Mouse (Mus musculus) ES-E14 (cell line): Measurements from ENCODE around the gene Cpne4. TPM values are rescaled to one million over a fixed set of nuclear protein-coding genes. Genes with fewer than 3 reads are reported as not detected.

Source experiments
- DNase-seq: peaks from one replicate; pipeline ENCODE4 v3.0.0-alpha.2; 2013; ENCODE audit warnings: low read depth, low spot score
- H3K27ac ChIP-seq: 2 replicates; pipeline ENCODE4 v1.5.1; 2012; ENCODE audit warnings: low read depth, mild to moderate bottlenecking, low read length, moderate library complexity, mixed read lengths; ENCODE audit not compliant: poor library complexity, insufficient read depth, severe bottlenecking
- H3K36me3 ChIP-seq: 2 replicates; pipeline ENCODE4 v1.6.1; 2012; ENCODE audit warnings: mild to moderate bottlenecking, low read length, moderate library complexity, mixed read lengths; ENCODE audit not compliant: control insufficient read depth, poor library complexity, insufficient read depth, severe bottlenecking
- H3K4me1 ChIP-seq, 2 experiments: fragments of 150-350 bp in 1 of 2; sonication (generic) in 1 of 2; 2 replicates each; pipeline ENCODE4 v1.6.1; 2012; ENCODE audit warnings: low read length in 2 of 2, mild to moderate bottlenecking in 1 of 2, mixed read lengths in 1 of 2; ENCODE audit not compliant: control insufficient read depth in 2 of 2, insufficient read depth in 2 of 2, poor library complexity in 1 of 2
- H3K4me3 ChIP-seq, 2 experiments: fragments of 150-350 bp in 1 of 2; sonication (generic) in 1 of 2; 2 replicates each; pipeline ENCODE4 v1.5.1; 2012; ENCODE audit warnings: low read length in 2 of 2, low read depth in 1 of 2, mild to moderate bottlenecking in 1 of 2, mixed read lengths in 1 of 2; ENCODE audit not compliant: insufficient read depth in 1 of 2, poor library complexity in 1 of 2, severe bottlenecking in 1 of 2
- H3K9ac ChIP-seq: 2 replicates; pipeline ENCODE4 v1.6.1; 2012; ENCODE audit warnings: low read depth, mild to moderate bottlenecking, low read length, mixed read lengths; ENCODE audit not compliant: poor library complexity, insufficient read depth, severe bottlenecking
- H3K9me3 ChIP-seq: fragments of 150-350 bp; sonication (generic); 2 replicates; pipeline ENCODE4 v1.6.1; 2012; ENCODE audit warnings: low read depth, mild to moderate bottlenecking, low read length; ENCODE audit not compliant: control insufficient read depth, insufficient read depth
- CHD2 ChIP-seq: IDR thresholded peaks from 2 replicates; pipeline ENCODE4 v1.6.1; 2014; ENCODE audit warnings: mild to moderate bottlenecking, low read depth, low read length, inconsistent platforms
- HCFC1 ChIP-seq: IDR thresholded peaks from 2 replicates; pipeline ENCODE4 v1.6.1; 2012; ENCODE audit warnings: low read length, inconsistent platforms, borderline replicate concordance; ENCODE audit not compliant: insufficient read depth
- MAFK ChIP-seq: IDR thresholded peaks from 2 replicates; pipeline ENCODE4 v1.6.1; 2014; ENCODE audit warnings: mild to moderate bottlenecking, low read depth, low read length, inconsistent platforms; ENCODE audit not compliant: insufficient read depth
- ZC3H11A ChIP-seq: IDR thresholded peaks from 2 replicates; pipeline ENCODE4 v1.6.1; 2012; ENCODE audit warnings: low read depth, mild to moderate bottlenecking, inconsistent platforms, low read length, borderline replicate concordance
- ZNF384 ChIP-seq: IDR thresholded peaks from 2 replicates; pipeline ENCODE4 v1.6.1; 2012; ENCODE audit warnings: low read depth, low read length, inconsistent platforms
- in situ Hi-C, 2 experiments: fragments of 600-800 bp; cut with MboI; formaldehyde crosslinking; loops; one replicate each; pipeline ENCODE4 v1.15.1; 2025; ENCODE audit warnings: low sequenced_read_pairs in 2 of 2, inconsistent platforms in 1 of 2; ENCODE audit not compliant: unreplicated experiment in 2 of 2
- total RNA-seq: library from RNA; depleted of rRNA; stranded (reverse); fragments of 300-350 nt; gene quantifications from 2 replicates; pipeline ENCODE4 v1.2.3, GENCODE M21; 2012

Cpne4 gene
- total RNA-seq, 1 experiment: 0.13 TPM

DNA sequence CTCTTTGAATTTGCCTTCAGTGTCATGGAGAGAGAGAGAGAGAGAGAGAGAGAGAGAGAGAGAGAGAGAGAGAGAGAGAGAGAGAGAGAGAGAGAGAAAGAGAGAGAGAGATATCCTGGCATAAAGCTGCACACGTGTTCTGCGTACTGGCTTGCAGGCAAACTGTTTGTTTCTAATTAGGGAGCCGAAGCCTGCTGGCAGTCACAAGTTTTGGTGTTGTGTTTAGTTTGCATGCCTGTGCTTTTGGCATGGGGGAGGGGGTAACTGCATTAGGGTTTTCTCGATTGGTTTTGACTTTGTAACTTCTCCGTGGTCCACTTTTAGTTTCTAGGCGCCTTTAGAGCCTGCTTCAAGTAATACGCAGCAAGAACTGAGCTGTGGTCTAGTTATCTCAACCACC lies 20.0 kb downstream of the Cpne4 start:
- TF ChIP-seq CHD2 (no peak), ZNF384 (no peak), HCFC1 (no peak), ZC3H11A (no peak), MAFK (no peak)
- Histone ChIP-seq H3K9me3 (no peaks in the 10 kb centered on the region), H3K27ac (no peak overlapping the region), H3K9ac (no peak overlapping the region), H3K36me3 (no peaks in the 10 kb centered on the region), H3K4me1 (no peaks in the 10 kb centered on the region; a peak in 1 of 4 replicates), H3K4me3 (no peak overlapping the region)
- no peak for DNase-seq
- in situ Hi-C loops: no loop called here

DNA sequence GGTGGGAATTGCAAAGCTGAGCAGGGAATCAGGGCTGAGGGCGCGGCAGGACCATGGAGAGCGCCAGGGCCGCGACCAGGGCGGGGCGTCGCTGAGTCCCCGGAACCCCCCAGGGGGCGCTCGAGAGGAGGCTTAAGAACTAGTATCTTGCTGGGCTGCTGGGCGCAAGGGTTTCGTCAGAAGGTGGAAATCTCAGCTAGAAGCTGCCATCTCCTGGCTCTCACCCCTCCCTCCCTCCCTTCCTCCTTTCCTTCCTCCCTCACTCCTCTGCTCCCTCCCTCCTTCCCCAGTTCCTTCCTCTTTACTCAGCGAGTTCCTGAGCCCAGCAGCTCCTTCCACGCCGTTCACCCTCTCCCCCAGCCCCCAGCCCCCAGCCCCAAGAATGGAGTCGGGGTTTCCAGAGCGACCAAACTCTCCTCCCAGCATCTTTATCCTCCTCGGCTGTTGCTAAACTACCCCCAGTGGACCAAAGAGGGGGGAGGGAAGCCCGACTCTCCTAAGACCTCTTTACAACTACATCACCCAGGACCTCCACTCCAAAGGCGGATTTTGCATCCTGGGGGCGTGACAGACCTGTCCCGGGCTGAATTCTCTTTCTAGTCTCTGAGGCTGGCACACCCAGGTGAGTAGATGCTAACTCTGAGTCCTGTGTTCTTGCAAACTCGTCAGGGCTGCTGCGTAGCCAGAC lies 22.5 kb downstream of the Cpne4 start:
- no peak for TF ChIP-seq ZNF384
- peak; percentile 51; the same call in 1 of the 2 replicates for TF ChIP-seq ZC3H11A
- peak; percentile 75 for DNase-seq
- no peaks in the 10 kb centered on the region; a peak in 1 of 4 replicates for H3K4me1 ChIP-seq
- in situ Hi-C loops: no loop called here
- H3K4me3 ChIP-seq: peak overlapping the region; percentile 24 to 50; a peak in 2 of 4 replicates
- H3K27ac ChIP-seq: no peak overlapping the region
- H3K9me3 ChIP-seq: no peaks in the 10 kb centered on the region
- no peaks in the 10 kb centered on the region for H3K36me3 ChIP-seq
- H3K9ac ChIP-seq: no peak overlapping the region

DNA sequence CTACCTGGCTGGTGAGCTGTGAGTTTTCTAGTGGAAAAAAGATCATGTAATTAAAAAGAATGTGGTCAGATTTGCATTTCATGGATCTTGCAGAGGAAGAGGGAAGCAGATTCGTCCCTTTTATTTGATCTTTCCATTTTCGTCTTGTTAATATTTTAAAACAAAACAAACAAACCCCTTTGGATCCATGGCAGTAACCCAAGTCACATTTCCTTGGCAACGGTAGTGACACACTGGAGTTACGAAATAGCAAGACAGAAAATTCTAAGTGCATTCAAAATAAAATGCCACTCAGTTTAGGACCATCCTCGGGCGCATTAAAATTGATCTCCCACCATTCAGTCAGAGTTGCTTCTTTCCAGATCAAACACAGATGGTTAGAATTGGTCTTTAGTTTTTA lies 25.8 kb downstream of the Cpne4 start:
- Histone ChIP-seq H3K9me3 (no peaks in the 10 kb centered on the region), H3K27ac (no peak overlapping the region), H3K4me1 (no peaks in the 10 kb centered on the region; a peak in 1 of 4 replicates), H3K4me3 (no peak overlapping the region), H3K36me3 (no peaks in the 10 kb centered on the region), H3K9ac (no peak overlapping the region)
- in situ Hi-C loops: no loop called here
- TF ChIP-seq ZNF384: no peak
- no peak for TF ChIP-seq MAFK
- no peak for TF ChIP-seq ZC3H11A
- no peak for TF ChIP-seq HCFC1
- TF ChIP-seq CHD2: no peak
- DNase-seq: no peak

DNA sequence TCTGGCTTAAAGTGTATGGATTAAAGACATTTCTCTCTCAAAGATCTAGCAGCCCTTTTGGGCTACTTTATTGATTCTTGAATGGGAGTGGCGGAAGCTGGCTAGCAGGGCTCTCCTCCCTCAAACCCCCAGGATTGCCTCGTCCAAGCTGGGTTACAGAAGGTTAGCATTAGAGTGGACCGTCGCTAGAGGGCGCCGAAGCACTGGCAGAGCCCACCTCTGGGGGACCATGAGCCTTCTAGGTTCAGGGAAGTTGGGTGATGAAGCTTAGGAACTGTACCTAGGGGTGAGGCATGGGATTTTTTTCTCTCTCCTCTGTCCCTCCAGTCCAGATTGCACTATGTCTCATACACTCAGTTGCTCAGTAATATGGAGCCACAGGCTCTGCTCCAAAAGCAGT lies 27.4 kb downstream of the Cpne4 start:
- peak; percentile 40 for DNase-seq
- no peak overlapping the region for H3K27ac ChIP-seq
- H3K9ac ChIP-seq: no peak overlapping the region
- no peaks in the 10 kb centered on the region; a peak in 1 of 4 replicates for H3K4me1 ChIP-seq
- in situ Hi-C loops: no loop called here
- no peak for TF ChIP-seq HCFC1
- TF ChIP-seq MAFK: no peak
- TF ChIP-seq ZC3H11A: 0 out of 2 replicates have a peak, but pooled peaks have one; percentile 39
- no peak for TF ChIP-seq CHD2
- no peak for TF ChIP-seq ZNF384
- H3K9me3 ChIP-seq: no peaks in the 10 kb centered on the region
- no peak overlapping the region for H3K4me3 ChIP-seq
- H3K36me3 ChIP-seq: no peaks in the 10 kb centered on the region

DNA sequence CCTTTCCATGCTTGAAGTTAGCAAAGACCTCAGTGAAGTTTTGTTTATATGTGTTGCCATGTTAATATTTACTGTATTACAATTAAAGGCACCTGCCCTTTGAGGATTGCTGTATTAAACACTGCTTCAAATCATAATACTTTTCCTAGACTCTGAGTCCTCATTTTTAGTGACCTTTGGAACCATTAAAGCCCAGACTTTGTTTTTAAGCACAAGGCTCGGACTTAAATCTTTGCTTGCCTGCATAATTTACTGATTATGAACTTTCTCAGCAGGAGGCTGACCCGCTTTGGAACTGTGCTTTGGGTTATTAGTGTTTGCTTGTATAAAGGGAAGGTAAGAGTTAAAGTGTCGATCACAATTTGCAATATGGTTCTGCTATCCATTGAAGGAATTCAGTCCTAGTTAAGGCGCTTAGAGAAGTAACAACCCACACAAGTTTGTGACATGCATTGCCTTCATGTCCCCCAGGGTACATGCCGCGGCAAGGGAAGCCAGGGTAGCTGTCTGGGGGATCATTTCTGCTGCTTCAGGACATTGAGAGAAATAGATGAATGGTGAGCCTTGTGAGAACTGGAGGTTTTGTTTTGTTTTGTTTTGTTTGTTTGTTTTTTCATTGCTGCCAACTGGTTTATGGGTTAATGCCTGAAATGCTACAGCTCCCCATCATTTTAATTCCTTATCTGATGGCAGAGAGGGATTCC lies 35.0 kb downstream of the Cpne4 start:
- no peak for TF ChIP-seq HCFC1
- Histone ChIP-seq H3K36me3 (no peaks in the 10 kb centered on the region), H3K4me1 (no peaks in the 10 kb centered on the region), H3K27ac (no peak overlapping the region), H3K4me3 (no peak overlapping the region), H3K9ac (no peak overlapping the region), H3K9me3 (no peaks in the 10 kb centered on the region)
- in situ Hi-C loops: no loop called here
- DNase-seq: no peak
